Mouse (Mus musculus) heart, embryonic 14.5 days (tissue): Measurements from ENCODE around the gene Hnrnpk. TPM values are rescaled to one million over a fixed set of nuclear protein-coding genes. Genes with fewer than 3 reads are reported as not detected.

Source experiments
- ATAC-seq: fragments of 200-750 bp; cut with Nextera tagmentation; 2 replicates; pipeline ENCODE4 v1.8.0; 2017; ENCODE audit warnings: low read depth, moderate TSS enrichment; ENCODE audit not compliant: insufficient number of reproducible peaks, insufficient read depth, low FRiP score
- H3K27ac ChIP-seq, 2 experiments: fragments of 200-500 bp in 1 of 2; fragments of 300-500 bp in 1 of 2; sonication (generic) in 1 of 2; replicated peaks in 1 of 2; 2 replicates each; pipeline ENCODE4 v1.5.1; 2012 to 2014; ENCODE audit warnings: low read depth in 2 of 2, low read length in 2 of 2, control low read depth in 1 of 2, mild to moderate bottlenecking in 1 of 2, mixed read lengths in 1 of 2; ENCODE audit not compliant: control insufficient read depth in 1 of 2, insufficient read depth in 1 of 2
- H3K27me3 ChIP-seq: fragments of 300-500 bp; sonication (generic); 2 replicates; pipeline ENCODE4 v1.6.1; 2014; ENCODE audit warnings: mild to moderate bottlenecking, low read length, control low read depth; ENCODE audit not compliant: control insufficient read depth, insufficient read depth
- H3K36me3 ChIP-seq: fragments of 300-500 bp; sonication (generic); 2 replicates; pipeline ENCODE4 v1.6.1; 2014; ENCODE audit warnings: mild to moderate bottlenecking, control low read depth, low read length, mixed read lengths; ENCODE audit not compliant: control insufficient read depth, insufficient read depth
- H3K4me1 ChIP-seq, 2 experiments: fragments of 200-500 bp in 1 of 2; fragments of 300-500 bp in 1 of 2; sonication (generic) in 1 of 2; 2 replicates each; pipeline ENCODE4 v1.6.1; 2012 to 2014; ENCODE audit warnings: low read length in 2 of 2, control low read depth in 1 of 2, mixed read lengths in 1 of 2; ENCODE audit not compliant: control insufficient read depth in 2 of 2, insufficient read depth in 2 of 2
- H3K4me2 ChIP-seq: fragments of 300-500 bp; sonication (generic); 2 replicates; pipeline ENCODE4 v1.6.1; 2014; ENCODE audit warnings: mild to moderate bottlenecking, low read length
- H3K4me3 ChIP-seq, 2 experiments: fragments of 200-500 bp in 1 of 2; fragments of 300-500 bp in 1 of 2; sonication (generic) in 1 of 2; 2 replicates each; pipeline ENCODE4 v1.5.1; 2012 to 2014; ENCODE audit warnings: low read length in 2 of 2, mild to moderate bottlenecking in 2 of 2, control low read depth in 1 of 2, low read depth in 1 of 2, moderate library complexity in 1 of 2; ENCODE audit not compliant: control insufficient read depth in 1 of 2, insufficient read depth in 1 of 2
- H3K9ac ChIP-seq: fragments of 300-500 bp; sonication (generic); 2 replicates; pipeline ENCODE4 v1.6.1; 2014; ENCODE audit warnings: mild to moderate bottlenecking, low read length
- H3K9me3 ChIP-seq: fragments of 300-500 bp; sonication (generic); 2 replicates; pipeline ENCODE4 v1.6.1; 2016; ENCODE audit warnings: low read length, control low read depth; ENCODE audit not compliant: control insufficient read depth
- WGBS: fragments of 180-500 bp; shearing (Covaris S2); extraction: QIAGEN DNeasy Blood & Tissue Kit; methylation state at CpG from one replicate; pipeline ENCODE4 v1.1.7; 2014; 5-methylcytosine and 5-hydroxymethylcytosine counted together
- microRNA counts: library from miRNA; unstranded; fragments of <30 nt; microRNA quantifications from one replicate; lab custom pipeline; 2016
- microRNA-seq: library from miRNA; unstranded; fragments of <30 nt; microRNA quantifications from one replicate; pipeline ENCODE4, GENCODE M21; 2016
- polyA plus RNA-seq: library from polyadenylated mRNA; unstranded; fragments of >200 nt; fragmentation: Nextera tagmentation; extraction: Ambion mirVana; gene quantifications from 2 replicates; pipeline ENCODE4 v1.2.1, GENCODE M21; 2014

The Hnrnpk gene
- polyA plus RNA-seq, 1 experiment from 2014 or later, result 965 TPM

DNA sequence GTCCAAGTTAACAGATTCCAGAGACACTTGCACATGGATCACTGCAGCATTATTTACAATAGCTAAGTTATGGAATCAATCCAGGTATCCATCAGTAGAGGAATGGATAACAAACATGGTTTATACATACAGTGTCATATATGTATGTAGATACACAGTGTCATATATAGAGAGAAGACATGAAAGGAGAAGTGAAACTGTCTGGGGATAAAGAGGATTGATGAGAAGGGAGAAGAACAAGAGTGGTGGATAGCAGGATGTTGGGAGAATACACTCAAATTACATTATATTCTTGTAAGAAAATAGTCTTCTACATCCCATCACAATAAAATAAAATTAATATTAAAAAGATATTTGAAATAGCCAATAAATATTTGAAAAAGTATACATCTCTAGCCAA lies 50.1 kb downstream of the Hnrnpk start:
- Histone ChIP-seq H3K9me3 (no peaks in the 10 kb centered on the region), H3K4me2 (no peak overlapping the region), H3K4me1 (no peaks in the 10 kb centered on the region), H3K9ac (no peak overlapping the region), H3K27me3 (no peaks in the 10 kb centered on the region), H3K27ac (no peak overlapping the region), H3K4me3 (no peak overlapping the region), H3K36me3 (no peaks in the 10 kb centered on the region)
- no peak for ATAC-seq

DNA sequence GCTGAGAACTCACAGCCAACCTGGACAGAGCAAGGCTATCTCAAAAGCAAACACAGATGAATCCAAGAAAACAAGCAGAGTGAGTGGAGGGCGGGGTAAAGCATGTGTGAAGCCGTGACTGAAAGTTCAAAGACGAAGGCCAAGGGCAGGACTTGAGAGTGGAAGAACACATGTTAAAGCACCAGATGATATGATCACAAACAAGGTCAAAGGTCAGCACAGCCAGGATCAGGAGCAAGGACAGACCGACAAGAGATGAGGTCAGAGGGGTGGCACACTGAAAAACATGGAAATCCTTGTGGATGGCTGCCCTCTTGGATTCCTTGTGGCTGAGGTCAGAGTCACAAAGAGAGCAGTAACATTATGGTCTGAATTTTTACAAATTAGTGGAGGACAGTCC lies 52.5 kb downstream of the Hnrnpk start:
- Histone ChIP-seq H3K27ac (no peak overlapping the region), H3K27me3 (no peaks in the 10 kb centered on the region), H3K4me1 (no peaks in the 10 kb centered on the region), H3K4me2 (no peak overlapping the region), H3K4me3 (no peak overlapping the region), H3K36me3 (no peaks in the 10 kb centered on the region), H3K9ac (no peak overlapping the region), H3K9me3 (no peaks in the 10 kb centered on the region)
- no peak for ATAC-seq
- WGBS, result 32% methylated on average over 4 of the region's 4 CpGs

DNA sequence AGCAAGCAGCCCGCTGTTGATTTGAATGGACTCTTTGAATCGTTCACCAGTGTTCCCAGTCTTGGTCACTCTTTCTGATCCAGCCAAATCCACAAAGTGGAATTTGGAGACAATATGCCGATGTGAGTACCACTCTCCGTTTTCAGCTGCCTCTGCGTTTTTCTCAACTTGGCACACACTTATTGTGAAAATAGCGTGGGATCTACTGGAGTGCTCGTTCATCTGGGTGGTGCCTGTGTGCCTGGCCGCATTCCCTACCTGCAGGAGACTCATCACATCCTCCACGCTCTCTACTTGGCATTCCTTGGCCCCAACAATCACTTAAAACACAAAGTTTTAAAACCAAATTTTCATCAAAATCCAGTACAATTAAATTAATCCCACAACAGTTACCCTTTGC lies 58.6 kb downstream of the Hnrnpk start:
- ATAC-seq, result no peak
- H3K36me3 ChIP-seq, result no peaks in the 10 kb centered on the region
- H3K4me1 ChIP-seq, result no peaks in the 10 kb centered on the region
- H3K4me3 ChIP-seq, result no peak overlapping the region
- H3K4me2 ChIP-seq, result no peak overlapping the region
- no peak overlapping the region for H3K27ac ChIP-seq
- 77% methylated on average over 9 of the region's 9 CpGs for WGBS
- H3K27me3 ChIP-seq, result no peaks in the 10 kb centered on the region
- no peak overlapping the region for H3K9ac ChIP-seq
- no peaks in the 10 kb centered on the region for H3K9me3 ChIP-seq

MicroRNA genes within 50 kb of the gene (microRNA counts, 519-probe panel; counts per million panel counts)
- 4,417 counts per million, percentile 77 among the panel's probes with 10 or more counts for microRNA mmu-miR-7a (lab: Ali Mortazavi, UCI)

Small RNA genes lying within 50 kb of the gene (microRNA-seq; reads per million reads assigned to microRNA genes)
- 41.9 reads per million, percentile 40 among the genes with 10 or more reads in this experiment for gene Mir7-1

Other genes with a start within 250 kb of the Hnrnpk start
- gene Idnk, start 245.7 kb downstream of the Hnrnpk start, polyA plus RNA-seq, result 31.7 and 38.2 TPM in 2 replicates
- gene Ubqln1, start 187.7 kb downstream of the Hnrnpk start, polyA plus RNA-seq, result 66.6 and 67.2 TPM in 2 replicates
- 32.1 and 34.1 TPM in 2 replicates for gene Gkap1, start 127.6 kb downstream of the Hnrnpk start, polyA plus RNA-seq
- 0.12 and 0.82 TPM in 2 replicates for gene Kif27, start 44.2 kb downstream of the Hnrnpk start, polyA plus RNA-seq
- gene 2210016F16Rik, start 18.1 kb downstream of the Hnrnpk start, polyA plus RNA-seq, result 32.1 and 33.6 TPM in 2 replicates
- 20.3 and 20.6 TPM in 2 replicates for gene Rmi1, start 1.1 kb downstream of the Hnrnpk start, polyA plus RNA-seq
- not detected in 2 replicates for gene Slc28a3, start 207.5 kb upstream of the Hnrnpk start, polyA plus RNA-seq